Mouse (Mus musculus) heart, embryonic 12.5 days (tissue): Measurements from ENCODE around the gene Sergef. TPM values are rescaled to one million over a fixed set of nuclear protein-coding genes. Genes with fewer than 3 reads are reported as not detected.

ENCODE experiments used
- ATAC-seq: fragments of 200-750 bp; cut with Nextera tagmentation; 2 replicates; pipeline ENCODE4 v1.8.0; 2017; ENCODE audit warnings: moderate TSS enrichment, moderate library complexity; ENCODE audit not compliant: insufficient number of reproducible peaks, low FRiP score
- H3K27ac ChIP-seq: fragments of 300-500 bp; sonication (generic); 2 replicates; pipeline ENCODE4 v1.5.1; 2016; ENCODE audit warnings: mild to moderate bottlenecking, moderate library complexity; ENCODE audit not compliant: poor library complexity, severe bottlenecking
- H3K27me3 ChIP-seq: fragments of 300-500 bp; sonication (generic); replicated peaks from 2 replicates; pipeline ENCODE4 v1.6.1; 2016; ENCODE audit warnings: mild to moderate bottlenecking, moderate library complexity
- H3K36me3 ChIP-seq: fragments of 300-500 bp; sonication (generic); 2 replicates; pipeline ENCODE4 v1.6.1; 2016; ENCODE audit warnings: mild to moderate bottlenecking, moderate library complexity
- H3K4me1 ChIP-seq: fragments of 300-500 bp; sonication (generic); replicated peaks from 2 replicates; pipeline ENCODE4 v1.6.1; 2016; ENCODE audit warnings: mild to moderate bottlenecking
- H3K4me2 ChIP-seq: fragments of 300-500 bp; sonication (generic); 2 replicates; pipeline ENCODE4 v1.6.1; 2016; ENCODE audit warnings: mild to moderate bottlenecking, moderate library complexity
- H3K4me3 ChIP-seq: fragments of 300-500 bp; sonication (generic); 2 replicates; pipeline ENCODE4 v1.5.1; 2016; ENCODE audit warnings: mild to moderate bottlenecking
- H3K9ac ChIP-seq: fragments of 300-500 bp; sonication (generic); 2 replicates; pipeline ENCODE4 v1.6.1; 2016; ENCODE audit warnings: mild to moderate bottlenecking, moderate library complexity
- H3K9me3 ChIP-seq: fragments of 300-500 bp; sonication (generic); replicated peaks from 2 replicates; pipeline ENCODE4 v1.6.1; 2016; ENCODE audit warnings: mild to moderate bottlenecking, moderate library complexity
- WGBS: fragments of 180-500 bp; shearing (Covaris S2); methylation state at CpG from one replicate; pipeline ENCODE4 v1.1.7; 2016; 5-methylcytosine and 5-hydroxymethylcytosine counted together
- polyA plus RNA-seq: library from polyadenylated mRNA; unstranded; fragments of >200 nt; fragmentation: Nextera tagmentation; extraction: Ambion mirVana; gene quantifications from 2 replicates; pipeline ENCODE4 v1.2.1, GENCODE M21; 2016

Sergef gene
- polyA plus RNA-seq, 1 experiment from 2014 or later, result 9.8 TPM

- Histone ChIP-seq H3K9ac (no peak overlapping the region), H3K36me3 (no peaks in the 10 kb centered on the region), H3K27ac (no peak overlapping the region), H3K4me1 (peaks cover 18% of the 10 kb centered on the region), H3K9me3 (no peaks in the 10 kb centered on the region), H3K4me2 (no peak overlapping the region), H3K4me3 (no peak overlapping the region), H3K27me3 (no peaks in the 10 kb centered on the region)
- ATAC-seq, result no peak
- 55% methylated on average over 4 of the region's 4 CpGs for WGBS
Observed at GRCm38 (mm10) chr7:46602079-46602478, 37.5 kb downstream of the Sergef start.

DNA sequence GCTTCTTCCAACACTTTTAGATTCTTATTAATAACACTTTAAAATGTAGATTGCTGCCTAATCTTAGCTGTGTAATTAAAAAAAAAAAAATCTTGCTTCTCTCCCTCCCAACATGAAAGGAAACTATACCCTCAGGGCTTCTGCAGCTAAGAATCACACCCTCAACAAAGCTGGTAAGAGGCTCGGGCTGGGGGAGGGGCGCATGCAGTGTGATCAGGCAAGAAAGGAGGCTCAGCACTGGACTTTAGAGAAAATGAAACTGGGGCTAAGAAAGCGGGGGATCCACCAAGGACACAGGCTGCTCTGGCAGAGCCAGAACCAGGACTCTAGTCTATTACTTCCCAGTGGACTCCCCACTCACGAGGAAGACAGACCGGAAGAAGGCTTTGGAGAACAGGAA, 38.5 kb downstream of the Sergef start:
- ATAC-seq, result no peak
- WGBS, result 38% methylated on average over 5 of the region's 5 CpGs
- no peaks in the 10 kb centered on the region for H3K36me3 ChIP-seq
- H3K27ac ChIP-seq, result no peak overlapping the region
- no peak overlapping the region for H3K4me3 ChIP-seq
- H3K4me2 ChIP-seq, result no peak overlapping the region
- no peaks in the 10 kb centered on the region for H3K27me3 ChIP-seq
- peaks cover 11% of the 10 kb centered on the region; the same call in 1 of the 2 replicates for H3K4me1 ChIP-seq
- no peak overlapping the region for H3K9ac ChIP-seq
- H3K9me3 ChIP-seq, result no peaks in the 10 kb centered on the region

GRCm38 (mm10) chr7:46597006-46597405, 42.6 kb downstream of the Sergef start:
- H3K9me3 ChIP-seq, result no peaks in the 10 kb centered on the region
- peaks cover 8% of the 10 kb centered on the region; the same call in 1 of the 2 replicates for H3K4me1 ChIP-seq
- no peaks in the 10 kb centered on the region for H3K36me3 ChIP-seq
- no peak overlapping the region for H3K9ac ChIP-seq
- no peak overlapping the region for H3K4me3 ChIP-seq
- H3K27me3 ChIP-seq, result no peaks in the 10 kb centered on the region
- no peak for ATAC-seq
- 84% methylated on average over 2 of the region's 2 CpGs for WGBS
- H3K27ac ChIP-seq, result no peak overlapping the region
- no peak overlapping the region for H3K4me2 ChIP-seq

DNA sequence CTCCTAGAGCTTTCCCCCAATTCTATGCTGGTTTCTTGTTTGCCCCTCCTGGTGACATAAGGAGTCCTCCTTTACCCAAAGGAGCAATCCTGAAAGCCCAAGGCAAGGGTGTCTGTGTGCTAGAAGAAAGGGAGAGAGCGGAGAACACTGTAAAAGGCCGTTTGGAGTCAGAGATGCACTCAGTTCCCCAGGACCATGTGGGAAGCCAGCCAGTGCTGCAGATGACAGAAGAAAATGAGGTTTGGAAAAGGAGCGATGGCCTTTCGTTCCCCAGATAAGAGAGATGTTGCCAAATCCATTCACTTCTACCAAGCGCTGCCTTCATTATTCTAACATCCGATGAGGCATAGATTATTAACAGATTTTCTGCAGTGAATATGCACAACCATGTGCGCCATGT, 48.1 kb downstream of the Sergef start:
- Histone ChIP-seq H3K27me3 (no peaks in the 10 kb centered on the region), H3K4me1 (peaks cover 16% of the 10 kb centered on the region), H3K9ac (no peak overlapping the region), H3K9me3 (no peaks in the 10 kb centered on the region), H3K27ac (no peak overlapping the region), H3K4me2 (no peak overlapping the region), H3K4me3 (no peak overlapping the region), H3K36me3 (no peaks in the 10 kb centered on the region)
- no peak for ATAC-seq
- WGBS, result 90% methylated on average over 7 of the region's 7 CpGs

DNA sequence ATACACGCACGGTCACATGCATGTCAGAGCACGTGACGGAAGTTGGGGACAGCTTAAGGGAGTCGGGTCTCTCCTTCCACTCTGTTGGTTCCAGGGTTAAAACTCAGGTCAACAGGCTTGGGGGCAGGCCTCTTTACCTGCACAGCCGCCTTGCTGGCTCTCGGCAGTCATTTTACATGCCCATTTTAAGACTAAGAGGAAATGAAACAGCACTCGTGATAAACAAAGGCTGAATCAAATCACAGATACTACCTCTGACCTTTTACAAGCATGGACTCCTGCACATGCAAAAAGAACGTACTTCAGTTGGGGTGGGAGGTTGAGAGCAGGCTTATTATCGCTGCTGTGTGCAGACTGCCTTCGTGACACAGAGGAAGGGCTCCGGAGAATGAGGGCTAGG, 50.4 kb downstream of the Sergef start:
- 83% methylated on average over 12 of the region's 12 CpGs for WGBS

GRCm38 (mm10) chr7:46588005-46588404, 51.6 kb downstream of the Sergef start:
- H3K27me3 ChIP-seq, result no peaks in the 10 kb centered on the region
- no peak overlapping the region for H3K27ac ChIP-seq
- H3K36me3 ChIP-seq, result no peaks in the 10 kb centered on the region
- H3K9me3 ChIP-seq, result no peaks in the 10 kb centered on the region
- ATAC-seq, result no peak
- 67% methylated on average over 7 of the region's 7 CpGs for WGBS
- no peak overlapping the region for H3K9ac ChIP-seq
- peaks cover 18% of the 10 kb centered on the region for H3K4me1 ChIP-seq
- 0 out of 2 replicates have a peak overlapping the region, but pooled peaks have one; percentile 44 for H3K4me2 ChIP-seq
- H3K4me3 ChIP-seq, result no peak overlapping the region

More for the DNA sequence above, 50.4 kb downstream of the Sergef start:
- no peaks in the 10 kb centered on the region for H3K36me3 ChIP-seq
- H3K4me2 ChIP-seq, result no peak overlapping the region
- H3K4me3 ChIP-seq, result no peak overlapping the region
- H3K27me3 ChIP-seq, result no peaks in the 10 kb centered on the region
- H3K27ac ChIP-seq, result no peak overlapping the region
- H3K9ac ChIP-seq, result no peak overlapping the region
- H3K4me1 ChIP-seq, result peaks cover 18% of the 10 kb centered on the region
- H3K9me3 ChIP-seq, result no peaks in the 10 kb centered on the region
- no peak for ATAC-seq

GRCm38 (mm10) chr7:46587466-46587865, 52.1 kb downstream of the Sergef start:
- H3K27ac ChIP-seq, result peak overlapping the region; percentile 68

DNA sequence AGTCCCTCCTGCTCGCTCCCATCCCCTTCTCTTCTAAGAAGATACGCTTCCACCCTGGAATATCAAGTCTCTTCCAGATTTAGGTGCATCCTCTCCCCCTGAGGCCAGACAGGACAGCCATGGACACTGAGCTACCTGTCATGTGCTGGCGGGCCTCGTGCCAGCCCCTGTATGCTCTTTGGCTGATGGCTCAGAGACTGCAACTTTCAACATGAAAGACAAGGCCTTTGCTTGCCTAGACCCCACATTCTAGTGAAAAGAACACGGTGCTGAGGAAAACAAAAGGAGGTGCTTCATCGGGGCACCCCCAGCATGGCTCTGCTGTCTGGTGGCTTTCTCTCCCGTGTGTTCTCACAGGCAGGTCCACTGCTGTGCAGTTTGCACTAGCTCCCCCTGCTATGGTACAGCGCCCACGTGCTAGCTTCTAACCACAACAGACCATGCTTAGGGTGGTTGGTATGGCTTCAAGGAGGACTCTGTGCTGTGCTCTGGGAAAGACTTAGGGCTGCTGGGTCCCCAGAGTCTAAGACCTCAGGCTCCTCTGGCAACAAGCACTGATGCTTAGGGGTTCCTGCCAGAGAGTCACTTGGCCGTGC, 52.9 kb downstream of the Sergef start:
- no peak overlapping the region for H3K9ac ChIP-seq
- no peaks in the 10 kb centered on the region for H3K9me3 ChIP-seq
- peaks cover 18% of the 10 kb centered on the region for H3K4me1 ChIP-seq
- H3K27ac ChIP-seq, result peak overlapping the region; percentile 68
- H3K4me2 ChIP-seq, result peak overlapping the region; percentile 44; the same call in 1 of the 2 replicates
- ATAC-seq, result no peak
- WGBS, result 69% methylated on average over 10 of the region's 10 CpGs
- no peak overlapping the region for H3K4me3 ChIP-seq
- H3K27me3 ChIP-seq, result no peaks in the 10 kb centered on the region
- no peaks in the 10 kb centered on the region for H3K36me3 ChIP-seq

More at GRCm38 (mm10) chr7:46587466-46587865, 52.1 kb downstream of the Sergef start:
- Histone ChIP-seq H3K36me3 (no peaks in the 10 kb centered on the region), H3K9ac (no peak overlapping the region), H3K4me1 (peaks cover 18% of the 10 kb centered on the region), H3K9me3 (no peaks in the 10 kb centered on the region), H3K4me2 (peak overlapping the region; percentile 44), H3K4me3 (no peak overlapping the region), H3K27me3 (no peaks in the 10 kb centered on the region)
- ATAC-seq, result no peak
- 31% methylated on average over 17 of the region's 17 CpGs for WGBS

DNA sequence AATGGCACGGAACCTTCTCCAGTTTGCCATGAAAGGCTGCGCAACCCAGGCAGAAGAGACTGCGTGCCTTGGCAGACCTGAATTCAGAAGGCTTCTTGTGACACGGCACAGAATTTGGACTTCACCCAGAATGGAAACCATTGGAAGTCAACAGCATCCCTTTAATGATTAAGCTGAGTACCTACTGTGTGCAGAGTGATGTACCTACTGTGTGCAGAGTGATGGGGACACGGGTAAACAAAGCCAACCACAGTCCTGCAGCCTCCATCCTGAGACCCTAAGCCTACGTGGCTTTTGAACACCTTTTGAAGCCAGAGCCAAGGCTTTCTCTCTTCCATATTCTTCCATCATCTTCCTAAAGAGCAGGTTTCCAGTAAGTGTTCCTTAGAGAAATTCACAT, 56.9 kb downstream of the Sergef start:
- H3K4me2 ChIP-seq, result no peak overlapping the region
- no peaks in the 10 kb centered on the region for H3K27me3 ChIP-seq
- WGBS, result 87% methylated on average over 6 of the region's 6 CpGs

DNA sequence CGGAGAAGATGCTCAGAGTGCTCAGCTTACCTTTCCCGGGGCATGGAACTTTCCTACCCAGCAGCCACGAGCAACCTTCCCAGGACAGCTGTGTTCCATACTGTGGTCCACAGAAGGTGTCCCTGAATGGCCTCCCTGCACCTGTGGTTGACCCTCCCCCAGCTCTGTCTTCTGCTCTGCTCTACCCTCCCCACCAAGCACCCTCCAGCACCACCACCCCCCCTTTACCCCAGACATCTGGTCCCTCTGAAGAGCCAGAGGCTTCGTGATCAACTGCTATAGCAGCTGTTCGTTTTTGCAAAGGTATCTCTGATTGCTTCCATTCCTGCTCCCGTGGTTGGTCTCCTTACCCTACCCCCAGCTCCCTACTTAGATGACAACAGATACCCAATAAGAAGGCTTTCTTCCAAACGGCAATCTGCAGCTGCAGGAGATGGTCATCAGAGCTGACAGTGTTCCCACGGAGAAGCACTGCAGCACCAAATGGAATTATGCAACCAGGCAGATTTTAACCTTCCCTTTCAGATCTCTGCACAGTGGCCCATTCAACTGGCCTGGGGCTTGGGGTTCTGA, 58.2 kb downstream of the Sergef start:
- no peak overlapping the region for H3K9ac ChIP-seq
- H3K9me3 ChIP-seq, result no peaks in the 10 kb centered on the region
- no peak for ATAC-seq
- H3K4me1 ChIP-seq, result peaks cover 1% of the 10 kb centered on the region
- no peak overlapping the region for H3K27ac ChIP-seq
- H3K4me2 ChIP-seq, result no peak overlapping the region
- no peaks in the 10 kb centered on the region for H3K27me3 ChIP-seq
- 71% methylated on average over 8 of the region's 8 CpGs for WGBS
- H3K36me3 ChIP-seq, result no peaks in the 10 kb centered on the region
- H3K4me3 ChIP-seq, result no peak overlapping the region

More for the DNA sequence above, 56.9 kb downstream of the Sergef start:
- no peak for ATAC-seq
- Histone ChIP-seq H3K9me3 (no peaks in the 10 kb centered on the region), H3K4me1 (peaks cover 14% of the 10 kb centered on the region), H3K36me3 (no peaks in the 10 kb centered on the region), H3K27ac (no peak overlapping the region), H3K4me3 (no peak overlapping the region), H3K9ac (no peak overlapping the region)

DNA sequence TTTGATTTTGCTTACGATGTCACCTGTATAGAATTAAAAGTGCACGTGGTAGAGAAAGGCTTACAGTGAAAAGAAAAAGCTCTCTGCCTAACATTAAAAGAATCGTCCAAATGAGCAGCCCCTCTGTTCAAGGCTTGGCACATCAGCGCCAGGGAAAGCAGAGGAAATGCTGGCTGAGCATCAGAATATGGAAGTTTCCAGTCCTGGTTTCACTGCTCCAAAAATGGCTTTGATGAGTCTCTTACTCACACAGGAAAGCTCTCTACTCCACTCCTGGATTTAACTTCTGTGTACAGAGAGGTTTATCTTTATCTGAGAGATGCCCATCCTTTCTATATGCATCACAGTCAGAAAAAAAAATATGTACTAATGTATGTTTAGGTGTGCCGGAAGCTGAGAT, 61.5 kb downstream of the Sergef start:
- Histone ChIP-seq H3K9ac (no peak overlapping the region), H3K4me3 (no peak overlapping the region), H3K4me2 (no peak overlapping the region), H3K27me3 (no peaks in the 10 kb centered on the region), H3K4me1 (no peaks in the 10 kb centered on the region), H3K9me3 (no peaks in the 10 kb centered on the region), H3K27ac (no peak overlapping the region), H3K36me3 (no peaks in the 10 kb centered on the region)
- no peak for ATAC-seq
- WGBS, result 79% methylated on average over 5 of the region's 5 CpGs

DNA sequence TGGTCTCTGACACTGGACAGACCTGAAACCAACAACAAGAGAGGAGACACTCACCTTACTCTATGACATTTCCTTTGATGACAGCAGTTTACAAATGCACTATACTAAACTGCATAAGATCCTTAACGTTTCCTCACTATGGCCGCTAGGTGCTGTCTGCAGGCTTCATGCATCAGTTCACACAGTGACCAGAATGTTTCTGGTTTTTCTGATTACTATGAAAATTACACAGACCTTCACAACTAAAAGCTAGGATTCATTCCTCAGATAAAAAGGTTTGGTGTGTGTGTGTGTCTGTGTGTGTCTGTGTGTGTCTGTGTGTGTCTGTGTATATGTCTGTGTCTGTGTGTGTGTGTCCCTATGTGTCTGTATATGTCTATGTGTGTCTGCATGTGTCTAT, 63.7 kb downstream of the Sergef start:
- Histone ChIP-seq H3K27me3 (no peaks in the 10 kb centered on the region), H3K27ac (no peak overlapping the region), H3K36me3 (no peaks in the 10 kb centered on the region), H3K4me1 (no peaks in the 10 kb centered on the region), H3K4me3 (no peak overlapping the region), H3K9me3 (no peaks in the 10 kb centered on the region), H3K9ac (no peak overlapping the region), H3K4me2 (no peak overlapping the region)
- WGBS, result 90% methylated on average over 2 of the region's 2 CpGs
- no peak for ATAC-seq
